Mouse (Mus musculus) gastrocnemius, postnatal 4 days (tissue): ENCODE data around the gene Cd300lf. TPM values are rescaled to one million over a fixed set of nuclear protein-coding genes. Genes with fewer than 3 reads are reported as not detected.

Source experiments
- DNase-seq, 2 experiments: peaks; one replicate each; pipeline ENCODE4 v3.0.0; 2021 to 2022; ENCODE audit warnings: low spot score in 2 of 2, mixed read lengths in 2 of 2
- total RNA-seq, 2 experiments: library from RNA; stranded (reverse); gene quantifications; 2 replicates each; pipeline ENCODE4 v1.2.3; 2021

The Cd300lf gene
- total RNA-seq, 2 experiments from 2014 or later, result 0.49 TPM

GRCm38 (mm10) chr11:115107403-115107916, 26.3 kb downstream of the Cd300lf start:
- DNase-seq, result no peak

- no peak for DNase-seq
Observed at GRCm38 (mm10) chr11:115106638-115107037, 27.2 kb downstream of the Cd300lf start.

- DNase-seq, result no peak
Observed at GRCm38 (mm10) chr11:115104769-115105563, 28.8 kb downstream of the Cd300lf start.

- DNase-seq, result no peak
Observed at GRCm38 (mm10) chr11:115103470-115104413, 30.1 kb downstream of the Cd300lf start.

GRCm38 (mm10) chr11:115102116-115102515, 31.7 kb downstream of the Cd300lf start:
- DNase-seq, result no peak

GRCm38 (mm10) chr11:115101615-115102051, 32.2 kb downstream of the Cd300lf start:
- DNase-seq, result no peak

GRCm38 (mm10) chr11:115100741-115101140, 33.1 kb downstream of the Cd300lf start:
- no peak for DNase-seq

GRCm38 (mm10) chr11:115100032-115100621, 33.7 kb downstream of the Cd300lf start:
- DNase-seq, result no peak

GRCm38 (mm10) chr11:115099241-115099840, 34.5 kb downstream of the Cd300lf start:
- DNase-seq, result no peak

GRCm38 (mm10) chr11:115098203-115098932, 35.4 kb downstream of the Cd300lf start:
- DNase-seq, result no peak

GRCm38 (mm10) chr11:115092140-115092539, 41.7 kb downstream of the Cd300lf start:
- no peak for DNase-seq

- DNase-seq, result no peak
Observed at GRCm38 (mm10) chr11:115091362-115091901, 42.4 kb downstream of the Cd300lf start, which contains the start of gene Rab37. Rab37 (plus strand) TSS chr11:115091431.

GRCm38 (mm10) chr11:115089853-115090252, 43.9 kb downstream of the Cd300lf start:
- DNase-seq, result no peak

- no peak for DNase-seq
Observed at GRCm38 (mm10) chr11:115086213-115086612, 47.6 kb downstream of the Cd300lf start.

- no peak for DNase-seq
Observed at GRCm38 (mm10) chr11:115085064-115085463, 48.7 kb downstream of the Cd300lf start.

- no peak for DNase-seq
Observed at GRCm38 (mm10) chr11:115084595-115084994, 49.2 kb downstream of the Cd300lf start.

- peak; percentile 54 to 76 for DNase-seq
Observed at GRCm38 (mm10) chr11:115083376-115084139, 50.2 kb downstream of the Cd300lf start.

- DNase-seq, result no peak
Observed at GRCm38 (mm10) chr11:115082196-115082595, 51.6 kb downstream of the Cd300lf start.

- no peak for DNase-seq
Observed at GRCm38 (mm10) chr11:115081373-115081772, 52.4 kb downstream of the Cd300lf start.
